Mouse (Mus musculus): Measurements from ENCODE around the gene 5330417H12Rik. TPM values are rescaled to one million over a fixed set of nuclear protein-coding genes. Genes with fewer than 3 reads are reported as not detected.

Gene 5330417H12Rik
- total and polyA plus RNA-seq, 3 experiments: not detected

- TF ChIP-seq ETS1 (IDR thresholded peaks at IDR 0.05; ENCODE audit: low read depth, low read length): no peak
- H3K4me1 ChIP-seq (ENCODE audit: control insufficient read depth in 1 of 2, insufficient read depth in 2 of 2, low read length in 2 of 2): no peaks in the 10 kb centered on the region
- H3K9me3 ChIP-seq (replicated peaks; ENCODE audit: insufficient read depth, low read length): no peaks in the 10 kb centered on the region
- no peaks in the 10 kb centered on the region for H3K36me3 ChIP-seq (ENCODE audit: control insufficient read depth in 1 of 2, insufficient read depth in 2 of 2, low read length in 2 of 2)
- no peaks in the 10 kb centered on the region for H3K79me2 ChIP-seq (ENCODE audit: control insufficient read depth, insufficient read depth, low read length, poor library complexity)
- no peak overlapping the region for H3K27ac ChIP-seq (ENCODE audit: control insufficient read depth, low read depth, low read length)
- H3K9ac ChIP-seq (ENCODE audit: control insufficient read depth, low read depth, low read length, poor library complexity, severe bottlenecking): no peak overlapping the region
- H3K27me3 ChIP-seq (ENCODE audit: control insufficient read depth in 1 of 2, insufficient read depth in 2 of 2, low read length in 2 of 2): no peaks in the 10 kb centered on the region
- no peak for DNase-seq (ENCODE audit: low read depth, low spot score)
- no peak overlapping the region for H3K4me3 ChIP-seq (ENCODE audit: control insufficient read depth in 1 of 2, insufficient read depth in 1 of 2, low read depth in 2 of 2, low read length in 2 of 2)
Measured at GRCm38 (mm10) chr7:107618028-107618992, 6.7 kb downstream of the 5330417H12Rik start.

GRCm38 (mm10) chr7:107610880-107611279 is 14.1 kb downstream of the 5330417H12Rik start:
- Histone ChIP-seq H3K27ac (ENCODE audit: control insufficient read depth, low read depth, low read length) (no peak overlapping the region), H3K4me3 (ENCODE audit: control insufficient read depth in 1 of 2, insufficient read depth in 1 of 2, low read depth in 2 of 2, low read length in 2 of 2) (no peak overlapping the region), H3K4me1 (ENCODE audit: control insufficient read depth in 1 of 2, insufficient read depth in 2 of 2, low read length in 2 of 2) (no peaks in the 10 kb centered on the region), H3K27me3 (ENCODE audit: control insufficient read depth in 1 of 2, insufficient read depth in 2 of 2, low read length in 2 of 2) (no peaks in the 10 kb centered on the region), H3K9ac (ENCODE audit: control insufficient read depth, low read depth, low read length, poor library complexity, severe bottlenecking) (no peak overlapping the region), H3K9me3 (replicated peaks; ENCODE audit: insufficient read depth, low read length) (no peaks in the 10 kb centered on the region), H3K79me2 (ENCODE audit: control insufficient read depth, insufficient read depth, low read length, poor library complexity) (no peaks in the 10 kb centered on the region), H3K36me3 (ENCODE audit: control insufficient read depth in 1 of 2, insufficient read depth in 2 of 2, low read length in 2 of 2) (no peaks in the 10 kb centered on the region)
- no peak for DNase-seq (ENCODE audit: low read depth, low spot score)
- no peak for TF ChIP-seq MYB (IDR thresholded peaks at IDR 0.05; ENCODE audit: low read depth, low read length)
- TF ChIP-seq GATA1 (IDR thresholded peaks at IDR 0.05; ENCODE audit: low read depth, low read length): no peak
- TF ChIP-seq POLR2AphosphoS2 (IDR thresholded peaks at IDR 0.05; ENCODE audit: low read length): no peak
- TF ChIP-seq RAD21 (IDR thresholded peaks at IDR 0.05; ENCODE audit: low read depth, low read length): no peak
- TF ChIP-seq UBTF (IDR thresholded peaks at IDR 0.05; ENCODE audit: borderline replicate concordance, insufficient read depth, low read depth, low read length): no peak
- no peak for TF ChIP-seq RCOR1 (IDR thresholded peaks at IDR 0.05; ENCODE audit: low read depth, low read length)
- no peak for TF ChIP-seq NRF1 (IDR thresholded peaks at IDR 0.05; ENCODE audit: insufficient read depth, low read depth, low read length, poor library complexity, severe bottlenecking)
- TF ChIP-seq SIN3A (IDR thresholded peaks at IDR 0.05; ENCODE audit: low read length): no peak
- TF ChIP-seq ZMIZ1 (IDR thresholded peaks at IDR 0.05; ENCODE audit: low read depth, low read length): no peak

GRCm38 (mm10) chr7:107609622-107610255 is 15.2 kb downstream of the 5330417H12Rik start:
- no peak overlapping the region for H3K9ac ChIP-seq (ENCODE audit: control insufficient read depth, low read depth, low read length, poor library complexity, severe bottlenecking)
- H3K4me1 ChIP-seq (ENCODE audit: control insufficient read depth in 1 of 2, insufficient read depth in 2 of 2, low read length in 2 of 2): no peaks in the 10 kb centered on the region

More at GRCm38 (mm10) chr7:107609622-107610255, 15.2 kb downstream of the 5330417H12Rik start:
- no peak for DNase-seq (ENCODE audit: low read depth, low spot score)
- H3K9me3 ChIP-seq (replicated peaks; ENCODE audit: insufficient read depth, low read length): no peaks in the 10 kb centered on the region
- H3K79me2 ChIP-seq (ENCODE audit: control insufficient read depth, insufficient read depth, low read length, poor library complexity): no peaks in the 10 kb centered on the region
- H3K36me3 ChIP-seq (ENCODE audit: control insufficient read depth in 1 of 2, insufficient read depth in 2 of 2, low read length in 2 of 2): no peaks in the 10 kb centered on the region
- no peaks in the 10 kb centered on the region for H3K27me3 ChIP-seq (ENCODE audit: control insufficient read depth in 1 of 2, insufficient read depth in 2 of 2, low read length in 2 of 2)
- no peak overlapping the region for H3K27ac ChIP-seq (ENCODE audit: control insufficient read depth, low read depth, low read length)
- H3K4me3 ChIP-seq (ENCODE audit: control insufficient read depth in 1 of 2, insufficient read depth in 1 of 2, low read depth in 2 of 2, low read length in 2 of 2): no peak overlapping the region
- TF ChIP-seq USF1 (IDR thresholded peaks at IDR 0.05; ENCODE audit: low read depth, low read length) (no peak), POLR2AphosphoS2 (IDR thresholded peaks at IDR 0.05; ENCODE audit: low read length) (no peak), HCFC1 (IDR thresholded peaks at IDR 0.05; ENCODE audit: low read depth, low read length) (no peak), ZNF384 (IDR thresholded peaks at IDR 0.05; ENCODE audit: low read depth, low read length) (no peak), SMC3 (IDR thresholded peaks at IDR 0.05; ENCODE audit: low read depth, low read length) (no peak), MAZ (IDR thresholded peaks at IDR 0.05; ENCODE audit: low read depth, low read length) (no peak), CHD1 (IDR thresholded peaks at IDR 0.05; ENCODE audit: low read depth, low read length) (no peak), TCF12 (IDR thresholded peaks at IDR 0.05; ENCODE audit: low read depth, low read length) (no peak), ZKSCAN1 (IDR thresholded peaks at IDR 0.05; ENCODE audit: low read depth, low read length) (no peak), RCOR1 (IDR thresholded peaks at IDR 0.05; ENCODE audit: low read depth, low read length) (no peak), CHD2 (IDR thresholded peaks at IDR 0.05; ENCODE audit: low read length) (no peak), CTCF (IDR thresholded peaks at IDR 0.05 in 2 of 3, conservative IDR thresholded peaks at IDR 0.05 in 1 of 3; ENCODE audit: control insufficient read depth in 1 of 3, insufficient read depth in 1 of 3, low read depth in 2 of 3, low read length in 3 of 3, poor library complexity in 1 of 3, severe bottlenecking in 1 of 3) (no peak), POLR2A (IDR thresholded peaks at IDR 0.05; ENCODE audit: control insufficient read depth in 1 of 2, insufficient read depth in 1 of 2, low read depth in 1 of 2, low read length in 2 of 2, poor library complexity in 1 of 2) (no peak), MAFK (IDR thresholded peaks at IDR 0.05; ENCODE audit: borderline replicate concordance, low read depth, low read length) (no peak), TBP (IDR thresholded peaks at IDR 0.05; ENCODE audit: low read depth, low read length) (no peak)

All from MEL (cell line).